Mouse (Mus musculus): ENCODE results near the gene Zfp775. TPM values are rescaled to one million over a fixed set of nuclear protein-coding genes. Genes with fewer than 3 reads are reported as not detected.

Zfp775 gene
- total RNA-seq (2023): 1 to 10 TPM; 4.7 to 5.6 TPM

DNA sequence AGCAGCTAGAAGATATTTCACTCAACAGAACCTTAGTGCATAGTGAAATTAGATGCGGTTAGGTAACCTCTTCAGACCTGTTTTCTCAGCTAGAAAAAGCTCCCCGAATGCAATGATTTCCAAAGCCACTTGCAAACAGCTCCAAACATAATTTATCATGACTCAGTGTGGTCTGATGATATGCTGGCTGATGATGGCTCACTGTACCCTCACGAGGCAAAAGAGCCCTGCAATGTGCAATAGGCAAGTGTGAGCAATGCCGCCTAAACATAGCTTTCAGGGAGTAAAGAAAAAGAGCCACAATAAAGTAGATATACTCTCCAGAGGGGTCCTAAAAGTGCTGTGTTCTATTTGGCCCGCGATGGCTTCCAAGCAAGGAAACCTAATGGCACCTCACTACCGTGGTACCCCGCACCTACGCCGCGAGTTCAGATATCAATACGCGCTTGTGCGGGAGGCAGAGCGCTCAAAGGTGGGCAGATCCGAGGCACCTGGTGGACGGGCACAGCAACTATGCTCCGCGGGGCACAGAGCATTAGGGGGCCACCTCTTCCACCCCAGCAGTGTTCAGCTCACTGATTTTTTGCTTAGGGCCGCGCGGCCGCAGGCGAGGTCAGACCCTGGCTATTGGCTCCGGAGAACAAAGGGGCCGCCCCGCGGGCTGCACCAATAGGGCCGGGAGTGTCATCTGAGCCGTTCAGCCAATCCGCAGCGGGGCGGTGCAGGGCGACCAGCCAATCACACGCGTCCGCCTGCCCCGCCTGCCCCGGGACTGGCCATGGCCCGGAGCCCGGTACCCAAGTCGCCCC is at the start of gene Zfp775:
Gene Zfp775 (plus strand): TSS at position 793 of the 809 bp plus-strand sequence.

DNA sequence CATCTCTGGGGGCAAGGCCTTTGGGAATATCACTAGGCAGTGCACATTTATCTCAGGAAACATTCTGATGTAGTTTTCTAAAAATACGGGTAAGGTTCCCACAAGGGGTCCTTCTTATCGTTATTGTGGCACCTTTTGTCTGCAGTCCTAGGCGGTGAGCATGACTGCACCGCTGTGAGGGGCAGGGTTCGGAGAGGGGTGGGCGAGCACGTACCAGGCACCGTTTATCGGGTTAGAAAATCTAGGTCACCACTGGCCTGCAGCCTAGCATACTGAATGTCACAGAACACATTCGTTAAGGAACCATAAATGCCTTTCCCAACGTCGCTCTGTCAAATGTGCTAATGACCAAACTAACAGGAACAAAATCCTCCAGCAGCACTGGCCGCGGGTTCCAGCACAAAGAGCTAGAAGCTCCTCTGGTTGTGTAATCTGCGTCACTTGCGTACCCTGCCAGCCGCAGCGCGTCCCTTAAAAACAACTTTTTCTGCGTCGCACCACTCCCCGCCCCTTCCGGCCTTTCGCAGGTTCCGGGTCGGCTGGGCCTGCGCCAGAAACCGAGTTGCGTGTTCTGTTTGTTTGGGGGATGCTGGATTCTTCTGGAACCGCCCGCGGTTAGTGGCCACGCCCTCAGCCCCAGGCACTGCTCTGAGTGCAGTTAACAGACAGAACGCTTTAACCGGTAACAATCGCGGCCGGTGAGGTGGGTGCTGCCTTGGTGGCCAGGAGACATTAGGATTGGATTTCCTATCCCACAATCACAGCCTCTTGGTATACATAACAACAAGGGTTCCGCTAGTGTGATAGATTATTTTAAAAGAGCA is 47.4 kb upstream of the Zfp775 start, which contains the start of gene Lrrc61:
Gene Lrrc61 (plus strand): TSS at position 517 of the 824 bp plus-strand sequence.

DNA sequence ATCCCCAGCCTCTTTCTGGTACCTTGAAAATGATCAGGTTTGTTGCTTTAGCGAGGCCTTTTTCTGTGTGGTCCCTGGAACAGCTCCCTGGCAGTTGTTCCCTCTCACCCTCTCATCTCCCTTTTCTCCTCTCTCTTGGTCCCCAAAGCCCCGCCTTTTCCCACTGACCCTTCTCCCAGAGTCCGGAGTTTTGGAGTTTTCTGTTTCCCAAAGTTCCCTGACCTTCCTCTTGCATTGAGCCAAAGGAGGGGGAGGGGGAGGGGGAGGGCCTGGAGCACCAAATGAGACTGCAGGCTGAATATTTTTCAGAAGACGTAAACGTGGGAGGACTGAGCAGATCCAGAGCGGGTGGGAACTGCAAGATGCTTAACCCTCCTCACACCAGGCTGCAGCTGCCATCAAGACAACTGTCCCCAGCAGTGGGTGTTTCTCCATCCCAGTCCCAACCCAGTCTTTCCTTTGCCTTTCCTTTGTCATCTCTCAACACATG is 29.2 kb upstream of the Zfp775 start, which contains the start of gene Rarres2:
Gene Rarres2 (minus strand): TSS at position 218 of the 490 bp plus-strand sequence.

DNA sequence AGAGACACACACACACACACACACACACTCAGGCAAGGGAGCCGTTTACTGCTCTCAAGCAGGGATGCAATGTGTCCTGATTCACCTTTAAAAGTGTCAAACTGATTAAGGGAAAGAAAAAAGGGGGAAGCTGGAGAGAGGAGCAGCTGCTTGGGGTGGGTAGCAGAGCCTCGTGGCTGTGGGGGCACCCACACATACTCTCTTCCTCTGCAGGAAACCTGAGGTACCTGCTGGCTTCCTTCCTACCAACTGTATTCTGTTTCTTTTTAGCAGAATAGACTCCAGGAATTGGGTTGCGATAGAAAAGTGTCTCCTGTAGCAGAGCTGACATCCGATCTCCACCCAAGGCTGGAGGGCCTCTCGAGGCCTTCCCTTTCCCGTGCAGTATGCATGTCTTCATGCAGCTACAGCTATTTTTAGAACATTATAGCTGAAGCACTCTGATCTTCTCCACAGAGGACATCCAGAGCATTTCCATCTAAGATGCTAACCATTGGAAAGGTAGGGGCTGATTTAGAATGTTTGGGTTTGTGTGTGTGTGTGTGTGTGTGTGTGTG is 12.6 kb upstream of the Zfp775 start, which contains the start of gene Gm45021:
Gene Gm45021 (plus strand): TSS at position 417 of the 557 bp plus-strand sequence.

GRCm38 (mm10) chr6:48593158-48594042 is 8.5 kb upstream of the Zfp775 start, which contains the start of the genes Repin1 and Gm44965:
Gene Repin1, plus strand, starts transcription at chr6:48593883.
Gene Gm44965, plus strand, starts transcription at chr6:48593941.

GRCm38 (mm10) chr6:48626464-48626863 is 24.6 kb downstream of the Zfp775 start, which contains the start of gene AI854703:
Gene AI854703, plus strand, starts transcription at chr6:48626764.

DNA sequence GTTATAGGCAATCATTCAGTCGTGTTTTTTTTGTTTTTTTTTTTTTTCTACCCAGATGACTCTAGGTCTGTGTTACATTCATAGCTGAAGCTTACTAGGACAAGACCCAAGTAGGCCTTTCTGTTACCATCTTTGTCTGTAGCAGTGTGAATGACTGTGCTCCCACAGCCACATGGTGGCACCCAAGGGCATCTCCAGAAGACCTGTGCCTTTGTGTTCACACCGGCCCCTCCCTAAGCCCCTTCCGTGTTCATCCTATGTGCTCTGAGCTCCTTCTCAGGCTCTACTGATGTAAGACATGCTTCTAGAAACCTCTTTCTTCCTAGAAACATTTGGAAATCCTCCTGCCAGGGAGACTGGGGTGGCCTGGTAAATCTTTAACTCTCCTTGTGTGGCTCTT is 45.1 kb downstream of the Zfp775 start, which contains the start of gene Gimap8:
Gene Gimap8 (plus strand): TSS at position 240 of the 400 bp plus-strand sequence.

Other genes starting within 250 kb of the Zfp775 start
- 10 to 100 TPM; 44.5 to 51.8 TPM for gene Krba1, start 206.5 kb upstream of the Zfp775 start, total RNA-seq (2023)
- 10 to 100 TPM in 1 of 2 experiments, 1 to 10 TPM in 1; 5.2 to 10.3 TPM for gene Zfp467, start 156.2 kb upstream of the Zfp775 start, total RNA-seq (2023)
- gene Sspo, start 153.8 kb upstream of the Zfp775 start, total RNA-seq (2023): under 1 TPM; 0.50 TPM
- gene Atp6v0e2, start 64.4 kb upstream of the Zfp775 start, total RNA-seq (2023): 1 to 10 TPM in 1 of 2 experiments, under 1 TPM in 1; 0.92 to 1.3 TPM
- 10 to 100 TPM; 47.2 to 48.8 TPM for gene Lrrc61, start 47.3 kb upstream of the Zfp775 start, total RNA-seq (2023)
- not detected for gene Rarres2, start 29.3 kb upstream of the Zfp775 start, total RNA-seq (2023)
- not detected for gene Gm45021, start 12.5 kb upstream of the Zfp775 start, total RNA-seq (2023)
- 1 to 10 TPM; 2.0 to 2.4 TPM for gene Repin1, start 8.2 kb upstream of the Zfp775 start, total RNA-seq (2023)
- 1 to 10 TPM in 1 of 2 experiments, not detected in 1; 2.6 TPM for gene Gm44965, start 8.1 kb upstream of the Zfp775 start, total RNA-seq (2023)
- 1 to 10 TPM in 1 of 2 experiments, under 1 TPM in 1; 0.92 to 1.3 TPM for gene AI854703, start 24.7 kb downstream of the Zfp775 start, total RNA-seq (2023)
- 100 to 1,000 TPM; 131 to 163 TPM for gene Gimap8, start 45.2 kb downstream of the Zfp775 start, total RNA-seq (2023)
- gene Gimap9, start 74.1 kb downstream of the Zfp775 start, total RNA-seq (2023): 100 to 1,000 TPM; 123 to 132 TPM
- 100 to 1,000 TPM; 291 to 421 TPM for gene Gimap4, start 82.5 kb downstream of the Zfp775 start, total RNA-seq (2023)
- gene Gimap6, start 106.2 kb downstream of the Zfp775 start, total RNA-seq (2023): 1,000 to 10,000 TPM; 1,277 to 1,347 TPM
- 10 to 100 TPM; 10.8 to 18.8 TPM for gene Gm28053, start 116.5 kb downstream of the Zfp775 start, total RNA-seq (2023)
- gene Gimap7, start 116.6 kb downstream of the Zfp775 start, total RNA-seq (2023): 10 to 100 TPM; 40.2 to 63.2 TPM
- gene Gimap1, start 137.0 kb downstream of the Zfp775 start, total RNA-seq (2023): 100 to 1,000 TPM; 142 to 153 TPM
- 100 to 1,000 TPM; 137 to 160 TPM for gene Gimap5, start 144.1 kb downstream of the Zfp775 start, total RNA-seq (2023)
- gene Gimap3, start 168.8 kb downstream of the Zfp775 start, total RNA-seq (2023): 100 to 1,000 TPM; 434 to 577 TPM
- gene Tmem176a, start 238.9 kb downstream of the Zfp775 start, total RNA-seq (2023): 1 to 10 TPM; 3.5 to 8.8 TPM
- gene Tmem176b, start 239.4 kb downstream of the Zfp775 start, total RNA-seq (2023): 10 to 100 TPM in 1 of 2 experiments, 1 to 10 TPM in 1; 8.7 to 10.5 TPM